Mouse (Mus musculus) CH12.LX (cell line): Measurements from ENCODE around the gene Rab11fip5. TPM values are rescaled to one million over a fixed set of nuclear protein-coding genes. Genes with fewer than 3 reads are reported as not detected.

Experiments used
- DNase-seq: peaks from one replicate; pipeline ENCODE4 v3.0.0-alpha.2; 2013; ENCODE audit errors: extremely low read depth
- H3K27ac ChIP-seq: 2 replicates; pipeline ENCODE4 v1.5.1; 2012; ENCODE audit warnings: low read depth, mild to moderate bottlenecking, control low read depth, moderate library complexity; ENCODE audit not compliant: insufficient read depth
- H3K27me3 ChIP-seq: replicated peaks from 2 replicates; pipeline ENCODE3; 2012; ENCODE audit warnings: inconsistent platforms
- H3K36me3 ChIP-seq, 2 experiments: replicated peaks in 1 of 2; 2 replicates each; pipeline versions ENCODE3 to v1.6.1; 2012; ENCODE audit warnings: inconsistent platforms in 1 of 2, low read length in 1 of 2, mild to moderate bottlenecking in 1 of 2, mixed read lengths in 1 of 2, moderate library complexity in 1 of 2; ENCODE audit not compliant: control insufficient read depth in 1 of 2, insufficient read depth in 1 of 2
- H3K4me1 ChIP-seq, 2 experiments: 2 replicates each; pipeline ENCODE4 v1.6.1; 2012; ENCODE audit warnings: inconsistent platforms in 1 of 2, moderate library complexity in 1 of 2; ENCODE audit not compliant: insufficient read depth in 2 of 2, control insufficient read depth in 1 of 2
- H3K4me2 ChIP-seq: 2 replicates; pipeline ENCODE4 v1.6.1; 2012; ENCODE audit warnings: low read depth, mild to moderate bottlenecking, control low read depth; ENCODE audit not compliant: poor library complexity, insufficient read depth, severe bottlenecking
- H3K4me3 ChIP-seq, 3 experiments: fragments of 150-350 bp in 1 of 3; sonication (generic) in 1 of 3; replicated peaks in 1 of 3; 2 replicates each; pipeline versions ENCODE3 to v1.5.1; 2011 to 2012; ENCODE audit warnings: low read depth in 2 of 3, low read length in 2 of 3, mild to moderate bottlenecking in 2 of 3, moderate library complexity in 2 of 3, control low read depth in 1 of 3, improper control_type of control experiment in 1 of 3, inconsistent platforms in 1 of 3, mixed read lengths in 1 of 3; ENCODE audit not compliant: poor library complexity in 1 of 3
- H3K79me2 ChIP-seq: replicated peaks from 2 replicates; pipeline ENCODE4 v1.6.1; 2012; ENCODE audit warnings: mild to moderate bottlenecking, moderate library complexity; ENCODE audit not compliant: control insufficient read depth, poor library complexity, insufficient read depth, severe bottlenecking; ENCODE audit errors: extremely low read depth
- H3K9ac ChIP-seq: 2 replicates; pipeline ENCODE4 v1.6.1; 2012; ENCODE audit warnings: low read depth, mild to moderate bottlenecking, control low read depth, moderate library complexity; ENCODE audit not compliant: insufficient read depth
- H3K9me3 ChIP-seq: replicated peaks from 2 replicates; pipeline ENCODE3; 2012; ENCODE audit warnings: low read length, inconsistent platforms, mixed read lengths
- BHLHE40 ChIP-seq: IDR thresholded peaks from 2 replicates; pipeline ENCODE4 v1.6.1; 2011; ENCODE audit warnings: mild to moderate bottlenecking, low read depth, low read length, improper control_type of control experiment
- CHD1 ChIP-seq: IDR thresholded peaks from 2 replicates; pipeline ENCODE4 v1.6.1; 2012; ENCODE audit warnings: low read depth, low read length, improper control_type of control experiment, inconsistent platforms
- CHD2 ChIP-seq: IDR thresholded peaks from 2 replicates; pipeline ENCODE4 v1.6.1; 2011; ENCODE audit warnings: low read length, improper control_type of control experiment
- CTCF ChIP-seq, 2 experiments: IDR thresholded peaks in 1 of 2; conservative IDR thresholded peaks in 1 of 2; 2 replicates each; pipeline ENCODE4 v1.5.1; 2011 to 2012; ENCODE audit warnings: low read depth in 2 of 2, low read length in 2 of 2, improper control_type of control experiment in 1 of 2, inconsistent platforms in 1 of 2, mild to moderate bottlenecking in 1 of 2, moderate library complexity in 1 of 2
- E2F4 ChIP-seq: IDR thresholded peaks from 2 replicates; pipeline ENCODE4 v1.6.1; 2011; ENCODE audit warnings: low read depth, low read length, improper control_type of control experiment; ENCODE audit not compliant: insufficient replicate concordance
- ELF1 ChIP-seq: IDR thresholded peaks from 2 replicates; pipeline ENCODE4 v1.6.1; 2014; ENCODE audit warnings: low read depth, mild to moderate bottlenecking, inconsistent platforms, low read length, improper control_type of control experiment
- EP300 ChIP-seq: IDR thresholded peaks from 2 replicates; pipeline ENCODE4 v1.6.1; 2011; ENCODE audit warnings: low read length, improper control_type of control experiment
- GABPA ChIP-seq: IDR thresholded peaks from 2 replicates; pipeline ENCODE4 v1.6.1; 2012; ENCODE audit warnings: low read depth, low read length, improper control_type of control experiment, inconsistent platforms; ENCODE audit not compliant: insufficient replicate concordance
- HCFC1 ChIP-seq: IDR thresholded peaks from 2 replicates; pipeline ENCODE4 v1.6.1; 2012; ENCODE audit warnings: low read depth, mild to moderate bottlenecking, inconsistent platforms, low read length, improper control_type of control experiment
- IRF4 ChIP-seq: IDR thresholded peaks from 2 replicates; pipeline ENCODE4 v1.6.1; 2014; ENCODE audit warnings: low read depth, mild to moderate bottlenecking, inconsistent platforms, low read length, improper control_type of control experiment
- JUN ChIP-seq: IDR thresholded peaks from 2 replicates; pipeline ENCODE4 v1.6.1; 2011; ENCODE audit warnings: low read depth, mild to moderate bottlenecking, low read length, improper control_type of control experiment, moderate library complexity; ENCODE audit not compliant: insufficient read depth
- JUND ChIP-seq: conservative IDR thresholded peaks from 2 replicates; pipeline ENCODE4 v1.6.1; 2011; ENCODE audit warnings: low read depth, low read length, improper control_type of control experiment
- KAT2A ChIP-seq: IDR thresholded peaks from 2 replicates; pipeline ENCODE4 v1.6.1; 2012; ENCODE audit warnings: low read length, improper control_type of control experiment, inconsistent platforms; ENCODE audit not compliant: insufficient replicate concordance
- MAZ ChIP-seq: IDR thresholded peaks from 2 replicates; pipeline ENCODE4 v1.6.1; 2012; ENCODE audit warnings: low read depth, mild to moderate bottlenecking, inconsistent platforms, low read length, improper control_type of control experiment, moderate library complexity
- MEF2A ChIP-seq: IDR thresholded peaks from 2 replicates; pipeline ENCODE4 v1.6.1; 2014; ENCODE audit warnings: low read depth, mild to moderate bottlenecking, inconsistent platforms, low read length, improper control_type of control experiment, borderline replicate concordance
- NRF1 ChIP-seq: IDR thresholded peaks from 2 replicates; pipeline ENCODE4 v1.6.1; 2014; ENCODE audit warnings: low read depth, mild to moderate bottlenecking, inconsistent platforms, low read length, improper control_type of control experiment, moderate library complexity
- PAX5 ChIP-seq: IDR thresholded peaks from 2 replicates; pipeline ENCODE4 v1.6.1; 2012; ENCODE audit warnings: low read length, inconsistent platforms, mixed read lengths
- POLR2AphosphoS2 ChIP-seq: IDR thresholded peaks from 2 replicates; pipeline ENCODE4 v1.6.1; 2011; ENCODE audit warnings: low read depth, low read length, improper control_type of control experiment
- RAD21 ChIP-seq: IDR thresholded peaks from 2 replicates; pipeline ENCODE4 v1.6.1; 2011; ENCODE audit warnings: low read depth, mild to moderate bottlenecking, low read length, improper control_type of control experiment, moderate library complexity
- RCOR1 ChIP-seq: conservative IDR thresholded peaks from 2 replicates; pipeline ENCODE4 v1.6.1; 2012; ENCODE audit warnings: low read depth, mild to moderate bottlenecking, inconsistent platforms, low read length, improper control_type of control experiment
- SIN3A ChIP-seq: IDR thresholded peaks from 2 replicates; pipeline ENCODE4 v1.6.1; 2012; ENCODE audit warnings: low read length, improper control_type of control experiment, inconsistent platforms
- SMC3 ChIP-seq: IDR thresholded peaks from 2 replicates; pipeline ENCODE4 v1.6.1; 2011; ENCODE audit warnings: low read depth, low read length, improper control_type of control experiment
- TBP ChIP-seq: conservative IDR thresholded peaks from 2 replicates; pipeline ENCODE4 v1.6.1; 2011; ENCODE audit warnings: low read depth, low read length, improper control_type of control experiment
- TCF12 ChIP-seq: IDR thresholded peaks from 2 replicates; pipeline ENCODE4 v1.6.1; 2014; ENCODE audit warnings: low read depth, mild to moderate bottlenecking, inconsistent platforms, low read length, improper control_type of control experiment
- UBTF ChIP-seq: IDR thresholded peaks from 2 replicates; pipeline ENCODE4 v1.6.1; 2012; ENCODE audit warnings: low read depth, mild to moderate bottlenecking, inconsistent platforms, low read length, improper control_type of control experiment, moderate library complexity
- USF1 ChIP-seq: IDR thresholded peaks from 2 replicates; pipeline ENCODE4 v1.6.1; 2014; ENCODE audit warnings: low read depth, mild to moderate bottlenecking, inconsistent platforms, low read length, improper control_type of control experiment
- USF2 ChIP-seq: conservative IDR thresholded peaks from 2 replicates; pipeline ENCODE4 v1.6.1; 2011; ENCODE audit warnings: low read depth, low read length, improper control_type of control experiment
- ZC3H11A ChIP-seq: IDR thresholded peaks from 2 replicates; pipeline ENCODE4 v1.6.1; 2012; ENCODE audit warnings: low read depth, mild to moderate bottlenecking, inconsistent platforms, low read length, improper control_type of control experiment
- ZKSCAN1 ChIP-seq: IDR thresholded peaks from 2 replicates; pipeline ENCODE4 v1.6.1; 2012; ENCODE audit warnings: low read depth, inconsistent platforms, low read length, improper control_type of control experiment, borderline replicate concordance
- ZMIZ1 ChIP-seq: IDR thresholded peaks from 2 replicates; pipeline ENCODE4 v1.6.1; 2012; ENCODE audit warnings: low read depth, mild to moderate bottlenecking, inconsistent platforms, low read length, improper control_type of control experiment
- ZNF384 ChIP-seq: IDR thresholded peaks from 2 replicates; pipeline ENCODE4 v1.6.1; 2012; ENCODE audit warnings: low read depth, low read length, improper control_type of control experiment, inconsistent platforms
- dilution Hi-C: fragments of 300-500 bp; cut with MboI; formaldehyde crosslinking; loops from 2 replicates; pipeline ENCODE4 v1.14.3; 2020; ENCODE audit warnings: low sequenced_read_pairs; ENCODE audit not compliant: extremely low pct_unique_long_range_greater_than_20kb, extremely low pct_ligation_motif_present
- in situ Hi-C: fragments of 300-500 bp; cut with MboI; formaldehyde crosslinking; loops from 3 replicates; pipeline ENCODE4 v1.14.3; 2019; ENCODE audit warnings: low sequenced_read_pairs, low pct_ligation_motif_present, low pct_unique_long_range_greater_than_20kb, mixed read lengths
- polyA plus RNA-seq: library from polyadenylated mRNA; unstranded; fragments of >175 nt; gene quantifications from 2 replicates; pipeline ENCODE4 v1.2.1, GENCODE M21; 2012; ENCODE audit warnings: low read depth; ENCODE audit not compliant: insufficient read length
- total RNA-seq, 2 experiments: library from RNA; depleted of rRNA; stranded (reverse); fragments of 300-350 nt in 1 of 2; fragments of >200 nt in 1 of 2; gene quantifications; 2 replicates each; pipeline ENCODE4 v1.2.3; 2012 to 2014

Gene Rab11fip5
- total and polyA plus RNA-seq, 3 experiments = 0.13 to 0.30 (median 0.17) TPM

DNA sequence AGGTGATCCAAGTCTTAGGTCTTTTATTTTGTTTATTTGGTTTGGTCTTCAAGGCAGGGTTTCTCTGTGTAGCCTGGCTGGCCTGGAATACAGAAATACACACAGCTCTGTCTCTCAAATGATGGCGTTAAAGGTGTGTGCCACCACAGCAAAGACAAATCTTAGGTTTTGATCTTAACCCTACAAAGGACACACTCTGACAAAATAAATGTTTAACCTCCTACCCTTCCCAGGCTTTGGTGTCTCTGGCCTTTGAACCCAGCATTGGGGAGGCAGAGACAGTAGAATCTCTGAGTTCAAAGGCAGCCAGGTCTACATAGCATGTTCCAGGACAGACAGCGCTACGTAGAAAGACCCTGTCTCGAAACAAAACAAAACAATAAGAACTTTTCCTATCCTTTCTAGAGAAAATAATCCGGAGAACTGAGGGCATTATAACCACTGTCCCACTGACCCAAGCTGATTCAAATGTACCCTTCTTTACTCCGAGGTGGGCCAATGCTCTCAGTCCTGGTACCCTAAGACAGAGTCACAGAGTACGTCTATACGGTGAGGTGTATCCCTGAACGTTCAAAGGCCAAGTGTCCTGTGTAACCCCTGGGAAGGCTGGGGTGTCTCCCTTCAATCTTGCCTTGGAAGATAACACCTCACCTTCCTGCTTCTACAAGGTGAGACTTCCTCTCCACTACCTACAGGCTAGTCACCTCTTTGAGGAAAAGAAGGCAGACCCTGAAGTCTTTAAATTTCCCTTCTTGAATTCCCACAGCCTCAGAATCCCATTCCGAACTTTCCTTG, 1.2 kb downstream of the Rab11fip5 start:
- TF ChIP-seq MEF2A (no peak), JUND (no peak), TCF12 (no peak), ZC3H11A (no peak), BHLHE40 (no peak), KAT2A (no peak), RAD21 (no peak), SIN3A (no peak), E2F4 (no peak), ZMIZ1 (no peak), PAX5 (no peak), CHD2 (no peak), HCFC1 (no peak), USF1 (no peak), NRF1 (no peak), POLR2AphosphoS2 (no peak), USF2 (no peak), UBTF (no peak), CHD1 (no peak), TBP (no peak)
- Histone ChIP-seq H3K27ac (no peak overlapping the region), H3K79me2 (no peaks in the 10 kb centered on the region), H3K9ac (no peak overlapping the region), H3K4me3 (no peak overlapping the region), H3K9me3 (no peaks in the 10 kb centered on the region), H3K36me3 (no peaks in the 10 kb centered on the region), H3K4me2 (no peak overlapping the region), H3K27me3 (peaks cover 91% of the 10 kb centered on the region), H3K4me1 (peaks cover 3 to 8% of the 10 kb centered on the region in 2 experiments)
- dilution Hi-C loops (no loop called here), in situ Hi-C loops (no loop called here)
- no peak for DNase-seq

DNA sequence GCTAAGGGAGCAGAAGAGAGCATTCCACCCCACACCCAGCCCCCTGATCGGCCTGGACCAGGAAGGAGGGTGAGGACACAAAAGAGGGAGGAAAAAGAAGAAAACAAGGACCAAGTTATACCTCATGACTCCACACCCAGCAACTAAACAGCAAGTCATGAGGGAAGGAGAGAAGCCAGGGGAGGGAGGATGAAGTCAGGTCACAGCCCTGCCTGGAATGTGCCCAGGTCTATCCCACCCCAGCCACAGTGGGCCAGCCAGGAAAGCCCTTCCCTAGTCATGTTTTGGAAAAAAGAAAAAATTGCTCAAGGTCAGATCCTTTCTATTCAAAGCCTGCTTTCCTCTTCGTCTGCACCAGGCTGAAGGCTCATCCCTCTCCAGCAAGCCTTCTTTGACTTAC, 1.9 kb downstream of the Rab11fip5 start:
- in situ Hi-C loops = no loop called here
- Histone ChIP-seq H3K27ac (no peak overlapping the region), H3K4me2 (no peak overlapping the region)
- dilution Hi-C loops = no loop called here
- TF ChIP-seq GABPA (no peak), JUN (no peak), E2F4 (no peak), MEF2A (no peak), POLR2AphosphoS2 (no peak), ZNF384 (no peak), TCF12 (no peak), KAT2A (no peak), MAZ (no peak), ZKSCAN1 (no peak), CTCF (conservative IDR thresholded peaks at IDR 0.05 in 1 of 2, IDR thresholded peaks at IDR 0.05 in 1 of 2; ENCODE audit: low read depth in 2 of 2, low read length in 2 of 2) (no peak), UBTF (no peak), EP300 (no peak), SIN3A (no peak), IRF4 (no peak), ELF1 (no peak), RCOR1 (no peak), JUND (no peak), SMC3 (no peak), ZC3H11A (no peak)
- TF ChIP-seq, all 38 proteins: peak for 0
- Histone ChIP-seq H3K27me3 (peaks cover 90% of the 10 kb centered on the region), H3K4me3 (no peak overlapping the region), H3K36me3 (no peaks in the 10 kb centered on the region), H3K4me1 (peaks cover 3 to 8% of the 10 kb centered on the region in 2 experiments), H3K9me3 (no peaks in the 10 kb centered on the region), H3K9ac (no peak overlapping the region), H3K79me2 (no peaks in the 10 kb centered on the region)
- no peak for DNase-seq
